In genomic region chr10:119463793-119464192, GRCm38 (mm10) we compare ENCODE assay signal across 27 mouse cellular contexts. TPM values are rescaled to one million over a fixed set of nuclear protein-coding genes. Genes with fewer than 3 reads are reported as not detected.
DNase-seq lines count a peak whose midpoint lies in the region; ATAC-seq and TF ChIP-seq lines count a peak whose summit lies in the region.
"Had no signal": no experiment of that assay in that cellular context is flagged by ENCODE, and none has a peak within 500 bp of the region (broad histone marks: within the 10 kb centered on the region; RNA-seq: fewer than 3 reads in every experiment).

No protein-coding gene starts in this region.

- no peak for TF ChIP-seq CTCF in liver, postnatal 0 days (IDR thresholded peaks at IDR 0.05; ENCODE audit: low read depth)

- ATAC-seq in heart, embryonic 12.5 days (ENCODE audit: insufficient number of reproducible peaks, low FRiP score), result peak; percentile 74; the same call in 1 of the 2 replicates
- ATAC-seq in heart, embryonic 15.5 days (replicated peaks; ENCODE audit: insufficient number of reproducible peaks, insufficient read depth, low FRiP score, low read depth), result 0 out of 2 replicates have a peak, but pooled peaks have one; percentile 22
- 0 out of 2 replicates have a peak, but pooled peaks have one; percentile 30 for ATAC-seq in liver, embryonic 12.5 days
- no peak for ATAC-seq in liver, postnatal 0 days
- ATAC-seq: activated CD4-positive, CD25-positive, alpha-beta regulatory T cell, adult 4 months; forebrain, embryonic 13.5 days; forebrain, embryonic 16.5 days; hindbrain, embryonic 16.5 days; intestine, embryonic 15.5 days had no signal

- 0 out of 2 replicates have a peak overlapping the region, but pooled peaks have one; percentile 7 for H3K4me2 ChIP-seq in heart, embryonic 12.5 days
- H3K4me2 ChIP-seq in heart, embryonic 15.5 days, result no peak overlapping the region
- H3K4me2 ChIP-seq in liver, embryonic 12.5 days, result no peak overlapping the region
- H3K4me2 ChIP-seq in liver, postnatal 0 days (ENCODE audit: low read depth, low read length), result no peak overlapping the region
- H3K4me2 ChIP-seq: forebrain, embryonic 13.5 days; hindbrain, embryonic 13.5 days; intestine, embryonic 15.5 days had no signal

- peaks cover 36% of the 10 kb centered on the region for H3K4me1 ChIP-seq in heart, embryonic 12.5 days (replicated peaks)
- H3K4me1 ChIP-seq in heart, embryonic 15.5 days (replicated peaks), result peaks cover 4% of the 10 kb centered on the region; the same call in 1 of the 2 replicates
- H3K4me1 ChIP-seq in liver, embryonic 12.5 days, result no peaks in the 10 kb centered on the region
- H3K4me1 ChIP-seq in liver, postnatal 0 days (ENCODE audit: insufficient read depth), result no peaks in the 10 kb centered on the region
- H3K4me1 ChIP-seq: hindbrain, embryonic 13.5 days; intestine, embryonic 15.5 days had no signal

- H3K9me3 ChIP-seq in heart, embryonic 12.5 days (replicated peaks), result no peaks in the 10 kb centered on the region
- H3K9me3 ChIP-seq in heart, embryonic 15.5 days (replicated peaks), result no peaks in the 10 kb centered on the region
- H3K9me3 ChIP-seq in liver, embryonic 12.5 days (replicated peaks), result no peaks in the 10 kb centered on the region
- no peaks in the 10 kb centered on the region for H3K9me3 ChIP-seq in liver, postnatal 0 days (ENCODE audit: low read length)
- H3K9me3 ChIP-seq: forebrain, embryonic 10.5 days; forebrain, embryonic 13.5 days; hindbrain, embryonic 10.5 days; hindbrain, embryonic 13.5 days; intestine, embryonic 15.5 days had no signal

- intact Hi-C loops in heart, postnatal 14 days (cut with DNase I), result no loop called here

- TF ChIP-seq EP300 in liver, postnatal 0 days (IDR thresholded peaks at IDR 0.05; ENCODE audit: low read depth), result no peak

- H3K27me3 ChIP-seq in heart, embryonic 12.5 days (replicated peaks), result 0 out of 2 replicates have a peak, but pooled peaks cover 2% of the 10 kb centered on the region
- no peaks in the 10 kb centered on the region for H3K27me3 ChIP-seq in heart, embryonic 15.5 days
- H3K27me3 ChIP-seq in liver, embryonic 12.5 days (replicated peaks), result peaks cover 9% of the 10 kb centered on the region; the same call in 1 of the 2 replicates
- no peaks in the 10 kb centered on the region for H3K27me3 ChIP-seq in liver, postnatal 0 days (ENCODE audit: insufficient read depth, low read length)
- H3K27me3 ChIP-seq: forebrain, embryonic 13.5 days; hindbrain, embryonic 13.5 days; intestine, embryonic 15.5 days had no signal

- H3K9ac ChIP-seq in heart, embryonic 12.5 days, result no peak overlapping the region
- no peak overlapping the region for H3K9ac ChIP-seq in heart, embryonic 15.5 days
- no peak overlapping the region for H3K9ac ChIP-seq in liver, embryonic 12.5 days
- no peak overlapping the region for H3K9ac ChIP-seq in liver, postnatal 0 days (replicated peaks)
- H3K9ac ChIP-seq: forebrain, embryonic 13.5 days; hindbrain, embryonic 13.5 days; intestine, embryonic 15.5 days had no signal

- peak overlapping the region; percentile 30; the same call in 1 of the 2 replicates for H3K27ac ChIP-seq in heart, embryonic 12.5 days (ENCODE audit: poor library complexity, severe bottlenecking)
- H3K27ac ChIP-seq in heart, embryonic 15.5 days, result no peak overlapping the region
- H3K27ac ChIP-seq in liver, embryonic 12.5 days, result no peak overlapping the region
- no peak overlapping the region for H3K27ac ChIP-seq in liver, postnatal 0 days (ENCODE audit: low read depth)
- H3K27ac ChIP-seq: forebrain, embryonic 10.5 days; forebrain, embryonic 13.5 days; hindbrain, embryonic 10.5 days; hindbrain, embryonic 13.5 days; intestine, embryonic 15.5 days had no signal

- 18% methylated on average over 7 of the region's 7 CpGs for WGBS in heart, embryonic 12.5 days
- WGBS in heart, embryonic 15.5 days, result 25% methylated on average over 7 of the region's 7 CpGs
- WGBS in liver, embryonic 12.5 days (ENCODE audit: insufficient replicate concordance), result 29% methylated on average over 7 of the region's 7 CpGs
- WGBS in liver, postnatal 0 days (ENCODE audit: insufficient replicate concordance), result 55% methylated on average over 7 of the region's 7 CpGs

- no peak overlapping the region for H3K4me3 ChIP-seq in heart, embryonic 12.5 days
- no peak overlapping the region for H3K4me3 ChIP-seq in heart, embryonic 15.5 days
- no peak overlapping the region for H3K4me3 ChIP-seq in liver, embryonic 12.5 days
- no peak overlapping the region for H3K4me3 ChIP-seq in liver, postnatal 0 days (ENCODE audit: low read depth, low read length)
- H3K4me3 ChIP-seq: forebrain, embryonic 10.5 days; forebrain, embryonic 13.5 days; hindbrain, embryonic 10.5 days; hindbrain, embryonic 13.5 days; intestine, embryonic 15.5 days had no signal

- H3K36me3 ChIP-seq in heart, embryonic 12.5 days, result no peaks in the 10 kb centered on the region
- H3K36me3 ChIP-seq in heart, embryonic 15.5 days, result no peaks in the 10 kb centered on the region
- H3K36me3 ChIP-seq in liver, embryonic 12.5 days, result no peaks in the 10 kb centered on the region
- no peaks in the 10 kb centered on the region for H3K36me3 ChIP-seq in liver, postnatal 0 days (replicated peaks; ENCODE audit: insufficient read depth, low read length)
- H3K36me3 ChIP-seq: forebrain, embryonic 10.5 days; hindbrain, embryonic 10.5 days; hindbrain, embryonic 13.5 days; intestine, embryonic 15.5 days had no signal

- peak; percentile 64 for DNase-seq in heart, adult 11 months
- no peak for DNase-seq in heart, adult 18-20 months
- no peak for DNase-seq in heart, postnatal 14 days
- no peak for DNase-seq in heart, postnatal 4 days
- DNase-seq in liver, postnatal 0 days, result no peak
- DNase-seq: adrenal gland, adult 8-10 months; adrenal gland, postnatal 25 days; cerebellum, adult 11-12 months; cerebellum, adult 8-10 months; cerebellum, postnatal 14 days; gastrocnemius, postnatal 10 days; gastrocnemius, postnatal 36 days; kidney, adult 11 months; kidney, adult 8-10 months had no signal

RNA-seq across cellular contexts. Expression of gene Grip1, which starts 10.2 kb away (rescaled TPM):
- total RNA-seq in heart, adult 18-20 months (2021), result under 1 TPM; 0.50 to 0.59 TPM
- 3.1 and 3.9 TPM in 2 replicates for polyA plus RNA-seq in heart, embryonic 12.5 days (2016; fragmentation: Nextera tagmentation; extraction: Ambion mirVana)
- total RNA-seq in heart, postnatal 14 days (2021), result under 1 TPM; 0.61 to 0.86 TPM
- polyA plus RNA-seq in heart, embryonic 15.5 days (2015; fragmentation: Nextera tagmentation; extraction: Ambion mirVana), result 1.5 TPM in 2 replicates
- total RNA-seq in heart, postnatal 4 days (2021), result 1 to 10 TPM; 2.6 to 3.1 TPM
- polyA plus RNA-seq in liver, embryonic 12.5 days (2016; fragmentation: Nextera tagmentation; extraction: Ambion mirVana), result 0.86 and 1.1 TPM in 2 replicates
- polyA plus RNA-seq in liver, postnatal 0 days (2015; fragmentation: Nextera tagmentation; extraction: Ambion mirVana), result 0.86 and 0.88 TPM in 2 replicates
- total RNA-seq: gastrocnemius, adult 18-20 months; gastrocnemius, postnatal 36 days; granulocyte monocyte progenitor cell, adult 5-6 weeks had no signal
